Mouse (Mus musculus) embryonic facial prominence, embryonic 11.5 days (tissue): ENCODE data around the gene Tdpoz2. TPM values are rescaled to one million over a fixed set of nuclear protein-coding genes. Genes with fewer than 3 reads are reported as not detected.
"Not testable (repeated sequence)": the region's sequence is repeated elsewhere in the genome, so short reads cannot be mapped to it uniquely, and the experiment has no call there.

Source experiments
- ATAC-seq: fragments of 200-750 bp; cut with Nextera tagmentation; replicated peaks from 2 replicates; pipeline ENCODE4 v1.8.0; 2017; ENCODE audit warnings: low read depth; ENCODE audit not compliant: insufficient number of reproducible peaks, low FRiP score, low TSS enrichment
- DNase-seq: peaks from one replicate; pipeline ENCODE4 v3.0.0-alpha.2; 2015; ENCODE audit warnings: low spot score
- H3K27ac ChIP-seq: fragments of 300-500 bp; sonication (generic); replicated peaks from 2 replicates; pipeline ENCODE4 v1.5.1; 2014; ENCODE audit warnings: mild to moderate bottlenecking, low read depth, low read length, control low read depth
- H3K27me3 ChIP-seq: fragments of 300-500 bp; sonication (generic); 2 replicates; pipeline ENCODE4 v1.6.1; 2014; ENCODE audit warnings: mild to moderate bottlenecking, low read length, moderate library complexity, mixed read lengths; ENCODE audit not compliant: control insufficient read depth, insufficient read depth
- H3K36me3 ChIP-seq: fragments of 300-500 bp; sonication (generic); replicated peaks from 2 replicates; pipeline ENCODE4 v1.6.1; 2014; ENCODE audit warnings: low read depth, mild to moderate bottlenecking, low read length, moderate library complexity, mixed read lengths; ENCODE audit not compliant: control insufficient read depth, insufficient read depth
- H3K4me1 ChIP-seq: fragments of 300-500 bp; sonication (generic); 2 replicates; pipeline ENCODE4 v1.6.1; 2014; ENCODE audit warnings: low read length, mixed read lengths; ENCODE audit not compliant: control insufficient read depth, insufficient read depth
- H3K4me2 ChIP-seq: fragments of 300-500 bp; sonication (generic); 2 replicates; pipeline ENCODE4 v1.6.1; 2014; ENCODE audit warnings: low read depth, mild to moderate bottlenecking, control low read depth, low read length, moderate library complexity
- H3K4me3 ChIP-seq: fragments of 300-500 bp; sonication (generic); 2 replicates; pipeline ENCODE4 v1.5.1; 2014; ENCODE audit warnings: low read depth, low read length, control low read depth
- H3K9ac ChIP-seq: fragments of 300-500 bp; sonication (generic); replicated peaks from 2 replicates; pipeline ENCODE4 v1.6.1; 2014; ENCODE audit warnings: mild to moderate bottlenecking, control low read depth, low read length
- H3K9me3 ChIP-seq: fragments of 300-500 bp; sonication (generic); replicated peaks from 2 replicates; pipeline ENCODE4 v1.6.1; 2016; ENCODE audit warnings: mild to moderate bottlenecking, low read length, inconsistent platforms, mixed read lengths; ENCODE audit not compliant: control insufficient read depth
- WGBS: fragments of 180-500 bp; shearing (Covaris S2); extraction: QIAGEN DNeasy Blood & Tissue Kit; methylation state at CpG from one replicate; pipeline ENCODE4 v1.1.7; 2014; 5-methylcytosine and 5-hydroxymethylcytosine counted together
- polyA plus RNA-seq: library from polyadenylated mRNA; unstranded; fragments of >200 nt; fragmentation: Nextera tagmentation; extraction: Ambion mirVana; gene quantifications from 2 replicates; pipeline ENCODE4 v1.2.1, GENCODE M21; 2014

The Tdpoz2 gene
- polyA plus RNA-seq: not detected in 2 replicates

- Histone ChIP-seq H3K36me3 (no peaks in the 10 kb centered on the region), H3K4me2 (no peak within 1 kb of the TSS), H3K27me3 (no peaks in the 10 kb centered on the region), H3K9ac (no peak within 1 kb of the TSS), H3K4me3 (no peak within 1 kb of the TSS), H3K27ac (no peak within 1 kb of the TSS), H3K4me1 (no peaks in the 10 kb centered on the region), H3K9me3 (no peaks in the 10 kb centered on the region)
- DNase-seq (no peak), ATAC-seq (no peak)
- 73% methylated on average over 3 of the region's 3 CpGs for WGBS
Measured at GRCm38 (mm10) chr3:93652586-93652985, at the start of gene Tdpoz2. Gene Tdpoz2 (minus strand): TSS chr3:93652686.

DNA sequence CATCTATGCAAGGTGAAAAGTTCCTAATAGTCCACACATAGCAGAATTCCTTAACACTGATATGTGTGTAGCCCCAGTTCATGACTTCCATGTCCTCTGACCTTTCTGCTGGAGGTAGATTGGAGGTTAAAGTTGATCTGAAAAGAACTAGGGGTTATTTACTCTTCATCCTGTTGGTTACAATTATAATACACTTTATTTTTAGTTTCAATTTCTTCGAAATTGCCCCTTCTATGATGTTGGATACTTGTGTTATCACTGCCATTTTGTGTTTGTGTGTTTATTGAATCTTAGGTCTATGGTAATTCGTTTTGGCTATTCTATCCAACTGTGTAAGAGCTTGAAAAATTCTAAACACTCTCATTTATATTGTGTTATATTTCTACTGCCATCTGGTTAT lies 40.5 kb upstream of the Tdpoz2 start, which contains the start of gene Gm37596:
Gene Gm37596 (minus strand): TSS at position 101 of the 400 bp plus-strand sequence.
- not testable (repeated sequence) for H3K4me2 ChIP-seq, H3K27ac ChIP-seq, H3K4me1 ChIP-seq, DNase-seq, H3K36me3 ChIP-seq, H3K27me3 ChIP-seq, H3K4me3 ChIP-seq, H3K9ac ChIP-seq, ATAC-seq, H3K9me3 ChIP-seq
- 83% methylated on average over 1 of the region's 2 CpGs for WGBS

- 77% methylated on average over 2 of the region's 4 CpGs for WGBS
- not testable (repeated sequence) for H3K4me1 ChIP-seq, H3K9me3 ChIP-seq, H3K27me3 ChIP-seq, H3K36me3 ChIP-seq, ATAC-seq, H3K4me2 ChIP-seq, H3K27ac ChIP-seq, H3K4me3 ChIP-seq, H3K9ac ChIP-seq, DNase-seq
Measured at GRCm38 (mm10) chr3:93676210-93676609, 23.7 kb upstream of the Tdpoz2 start, which contains the start of gene Tdpoz1. Gene Tdpoz1 (minus strand): TSS chr3:93676310.

DNA sequence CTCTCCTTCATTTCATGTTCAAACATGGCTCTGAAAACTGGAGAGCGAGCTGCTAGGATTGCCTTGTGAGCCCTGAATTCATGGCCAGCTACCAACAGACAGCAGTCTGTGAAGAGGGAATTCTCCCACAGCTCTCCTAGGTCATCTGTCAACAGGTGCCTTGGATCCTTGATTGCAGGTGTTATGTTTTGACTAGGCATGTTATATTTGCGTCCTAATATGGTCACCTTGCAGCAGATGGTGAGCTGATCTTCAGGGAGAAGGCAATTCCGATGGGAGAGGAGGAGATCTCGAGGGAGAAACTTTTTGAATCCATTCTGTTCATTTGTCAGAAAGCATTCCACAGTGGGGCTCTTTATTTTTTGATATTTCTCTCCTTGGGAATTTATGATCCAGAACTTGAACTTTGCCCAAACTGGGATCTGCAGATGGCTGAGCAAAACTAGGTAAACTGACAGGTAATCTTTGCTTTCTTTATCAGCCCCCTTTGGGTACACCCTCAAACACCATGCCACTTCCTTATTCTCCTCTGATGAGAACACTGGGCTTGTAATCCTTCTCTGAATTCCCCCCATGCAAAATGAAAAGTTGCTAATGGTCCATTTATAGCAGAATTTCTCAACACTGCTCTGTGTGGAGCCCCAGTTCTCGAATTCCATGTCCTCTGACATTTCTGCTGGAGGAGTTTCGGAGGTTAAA lies 18.5 kb upstream of the Tdpoz2 start:
- H3K9ac ChIP-seq, H3K27ac ChIP-seq, H3K4me2 ChIP-seq, H3K27me3 ChIP-seq, H3K4me3 ChIP-seq, H3K36me3 ChIP-seq, H3K4me1 ChIP-seq, DNase-seq, H3K9me3 ChIP-seq, ATAC-seq: not testable (repeated sequence)
- 75% methylated on average over 4 of the region's 6 CpGs for WGBS

DNA sequence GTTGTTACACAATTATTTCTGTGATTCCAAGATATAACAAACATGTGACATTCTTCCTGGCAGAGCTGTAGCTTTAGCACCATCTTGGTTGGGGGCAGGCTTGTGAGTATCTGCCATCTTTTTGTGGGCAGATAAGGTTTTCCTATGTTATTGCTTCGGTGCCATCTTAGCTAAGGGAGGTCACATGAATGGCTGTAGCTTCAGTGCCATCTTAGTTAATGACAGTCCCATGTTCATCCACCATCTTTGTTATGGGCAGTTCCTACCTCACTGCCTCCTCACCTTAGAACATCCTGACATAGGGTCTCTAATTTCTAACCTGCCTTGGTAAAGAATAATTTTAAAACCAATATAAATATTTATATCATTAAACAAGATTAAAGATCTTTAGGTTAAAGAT lies 1.8 kb upstream of the Tdpoz2 start:
- no peak overlapping the region for H3K4me2 ChIP-seq
- no peaks in the 10 kb centered on the region for H3K9me3 ChIP-seq
- no peaks in the 10 kb centered on the region for H3K27me3 ChIP-seq
- no peaks in the 10 kb centered on the region for H3K4me1 ChIP-seq
- ATAC-seq (no peak), DNase-seq (no peak)
- 78% methylated on average over 1 of the region's 1 CpGs for WGBS
- no peak overlapping the region for H3K27ac ChIP-seq
- H3K36me3 ChIP-seq: no peaks in the 10 kb centered on the region
- no peak overlapping the region for H3K4me3 ChIP-seq
- H3K9ac ChIP-seq: no peak overlapping the region

DNA sequence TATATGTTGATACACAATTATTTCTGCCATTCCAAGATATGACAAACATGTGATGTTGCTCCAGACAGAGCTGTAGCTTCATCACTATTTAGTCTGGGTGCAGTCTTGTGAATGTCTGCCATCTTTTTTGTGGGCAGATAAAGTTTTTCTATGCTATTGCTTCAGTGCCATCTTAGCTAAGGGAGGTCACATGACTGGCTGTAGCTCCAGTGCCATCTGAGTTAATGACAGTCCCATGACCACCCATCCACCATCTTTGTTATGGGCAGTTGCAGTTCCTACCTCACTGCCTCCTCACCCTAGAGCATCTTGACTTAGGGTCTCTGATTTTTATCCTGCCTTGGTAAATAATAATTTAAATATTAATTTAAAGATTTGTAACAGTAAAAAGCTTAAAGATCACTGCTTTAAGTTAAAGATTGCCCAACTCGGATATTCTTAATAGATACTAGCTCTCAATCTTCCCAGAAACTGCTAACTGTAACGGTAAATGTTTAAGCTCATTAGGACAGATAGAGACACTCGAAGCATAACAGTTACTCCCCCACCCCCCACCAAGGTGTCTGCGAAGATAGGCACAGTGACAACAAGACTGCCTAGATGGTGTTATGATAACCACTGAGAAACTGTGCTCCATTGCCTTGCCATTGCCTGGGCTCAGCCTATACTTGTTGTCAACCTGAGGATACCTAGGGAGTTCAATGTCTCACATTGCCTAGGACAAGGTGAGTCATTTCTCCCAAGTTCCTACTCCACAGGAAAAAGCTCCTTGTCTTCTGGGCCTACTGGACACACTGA lies 21.4 kb downstream of the Tdpoz2 start:
- not testable (repeated sequence) for H3K27me3 ChIP-seq, H3K9ac ChIP-seq, H3K36me3 ChIP-seq, H3K4me3 ChIP-seq, DNase-seq, H3K4me1 ChIP-seq, H3K9me3 ChIP-seq, H3K27ac ChIP-seq, H3K4me2 ChIP-seq, ATAC-seq
- 84% methylated on average over 4 of the region's 4 CpGs for WGBS

- 0 out of 2 replicates have a peak, but pooled peaks have one; percentile 70 for ATAC-seq
- H3K4me1 ChIP-seq, H3K4me3 ChIP-seq, H3K27me3 ChIP-seq, H3K9me3 ChIP-seq, H3K36me3 ChIP-seq, H3K27ac ChIP-seq, H3K4me2 ChIP-seq, H3K9ac ChIP-seq: not testable (repeated sequence)
- peak; percentile 32 for DNase-seq
Measured at GRCm38 (mm10) chr3:93608970-93609369, 43.5 kb downstream of the Tdpoz2 start.

GRCm38 (mm10) chr3:93601903-93602302 lies 50.6 kb downstream of the Tdpoz2 start:
- ATAC-seq: no peak
- H3K4me3 ChIP-seq: no peak overlapping the region
- H3K4me2 ChIP-seq: no peak overlapping the region
- 80% methylated on average over 1 of the region's 1 CpGs for WGBS
- H3K9ac ChIP-seq: no peak overlapping the region
- H3K27me3 ChIP-seq: no peaks in the 10 kb centered on the region
- no peaks in the 10 kb centered on the region for H3K9me3 ChIP-seq
- no peaks in the 10 kb centered on the region for H3K36me3 ChIP-seq
- no peak for DNase-seq
- H3K4me1 ChIP-seq: no peaks in the 10 kb centered on the region
- H3K27ac ChIP-seq: no peak overlapping the region
